Mouse (Mus musculus) heart, embryonic 11.5 days (tissue): ENCODE measurements around the gene Srgap2. TPM values are rescaled to one million over a fixed set of nuclear protein-coding genes. Genes with fewer than 3 reads are reported as not detected.

Experiments used
- microRNA-seq: library from miRNA; unstranded; fragments of <30 nt; microRNA quantifications from one replicate; pipeline ENCODE4, GENCODE M21; 2016; ENCODE audit warnings: borderline number of aligned reads
- polyA plus RNA-seq: library from polyadenylated mRNA; unstranded; fragments of >200 nt; fragmentation: Nextera tagmentation; extraction: Ambion mirVana; gene quantifications from 2 replicates; pipeline ENCODE4 v1.2.1, GENCODE M21; 2014

Srgap2 gene
- polyA plus RNA-seq, 1 experiment from 2014 or later: 23.3 TPM

Small RNA genes within 50 kb of the gene (microRNA-seq; reads per million reads assigned to microRNA genes)
- not detected for gene Gm24273

Other genes with a start within 250 kb of the Srgap2 start
- 1.3 and 2.4 TPM in 2 replicates for gene Ikbke, start 247.7 kb downstream of the Srgap2 start, polyA plus RNA-seq
- gene Fam72a, start 551 bp upstream of the Srgap2 start, polyA plus RNA-seq: 3.2 and 3.4 TPM in 2 replicates
- not detected in 2 replicates for gene Avpr1b, start 71.9 kb upstream of the Srgap2 start, polyA plus RNA-seq
- gene Ctse, start 111.0 kb upstream of the Srgap2 start, polyA plus RNA-seq: 0.94 and 0.97 TPM in 2 replicates
- 1.1 and 1.4 TPM in 2 replicates for gene Rab7b, start 161.3 kb upstream of the Srgap2 start, polyA plus RNA-seq
- gene Slc26a9, start 216.7 kb upstream of the Srgap2 start, polyA plus RNA-seq: not detected in 2 replicates